Mouse (Mus musculus) kidney, embryonic 15.5 days (tissue): Measurements from ENCODE around the gene Odf3. TPM values are rescaled to one million over a fixed set of nuclear protein-coding genes. Genes with fewer than 3 reads are reported as not detected.
A peak's percentile ranks its signal among the peaks of the same experiment; 100 is the strongest.

Experiments
- ATAC-seq: fragments of 200-750 bp; cut with Nextera tagmentation; replicated peaks from 2 replicates; pipeline ENCODE4 v1.8.0; 2017; ENCODE audit warnings: moderate TSS enrichment; ENCODE audit not compliant: low FRiP score
- H3K27ac ChIP-seq: fragments of 300-500 bp; sonication (generic); 2 replicates; pipeline ENCODE4 v1.5.1; 2015; ENCODE audit warnings: mild to moderate bottlenecking, inconsistent platforms
- H3K27me3 ChIP-seq: fragments of 300-500 bp; sonication (generic); 2 replicates; pipeline ENCODE4 v1.6.1; 2015; ENCODE audit warnings: inconsistent platforms
- H3K36me3 ChIP-seq: fragments of 300-500 bp; sonication (generic); 2 replicates; pipeline ENCODE4 v1.6.1; 2015; ENCODE audit warnings: inconsistent platforms
- H3K4me1 ChIP-seq: fragments of 300-500 bp; sonication (generic); 2 replicates; pipeline ENCODE4 v1.6.1; 2015; ENCODE audit warnings: inconsistent platforms
- H3K4me2 ChIP-seq: fragments of 300-500 bp; sonication (generic); 2 replicates; pipeline ENCODE4 v1.6.1; 2015; ENCODE audit warnings: moderate library complexity, mild to moderate bottlenecking, inconsistent platforms
- H3K4me3 ChIP-seq: fragments of 300-500 bp; sonication (generic); replicated peaks from 2 replicates; pipeline ENCODE4 v1.5.1; 2015; ENCODE audit warnings: mild to moderate bottlenecking, inconsistent platforms
- H3K9ac ChIP-seq: fragments of 300-500 bp; sonication (generic); 2 replicates; pipeline ENCODE4 v1.6.1; 2015; ENCODE audit warnings: mild to moderate bottlenecking, inconsistent platforms
- H3K9me3 ChIP-seq: fragments of 300-500 bp; sonication (generic); replicated peaks from 2 replicates; pipeline ENCODE4 v1.6.1; 2016; ENCODE audit warnings: inconsistent platforms
- WGBS: fragments of 180-500 bp; shearing (Covaris S2); methylation state at CpG from one replicate; pipeline ENCODE4 v1.1.7; 2015; ENCODE audit warnings: mixed read lengths; 5-methylcytosine and 5-hydroxymethylcytosine counted together
- polyA plus RNA-seq: library from polyadenylated mRNA; unstranded; fragments of >200 nt; fragmentation: Nextera tagmentation; extraction: Ambion mirVana; gene quantifications from 2 replicates; pipeline ENCODE4 v1.2.1, GENCODE M21; 2015

The Odf3 gene
- polyA plus RNA-seq, 1 experiment from 2014 or later = not detected

DNA sequence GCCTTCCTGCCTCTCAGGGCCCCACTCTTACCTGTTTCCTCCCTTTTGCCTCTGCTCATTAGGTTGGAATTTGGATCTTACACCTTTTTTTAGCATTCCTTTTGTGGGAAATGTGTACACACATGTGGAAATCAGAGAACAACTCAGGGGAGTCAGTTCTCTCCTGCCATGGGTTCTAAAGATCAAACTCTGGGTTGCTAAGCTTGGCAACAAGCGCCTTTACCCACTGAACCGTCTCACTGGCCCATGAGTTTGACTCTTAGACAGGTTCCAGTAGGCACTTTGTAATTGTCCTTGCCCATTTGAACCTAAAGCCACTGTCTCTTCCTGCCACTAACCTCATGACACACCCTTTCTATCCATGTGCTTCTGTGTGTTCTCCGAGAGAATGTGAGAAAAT lies 47.0 kb downstream of the Odf3 start:
- WGBS = 89% methylated on average over 3 of the region's 3 CpGs
- no peaks in the 10 kb centered on the region for H3K4me1 ChIP-seq
- H3K27ac ChIP-seq = no peak overlapping the region
- no peak for ATAC-seq
- H3K27me3 ChIP-seq = no peaks in the 10 kb centered on the region
- H3K9me3 ChIP-seq = no peaks in the 10 kb centered on the region
- no peak overlapping the region for H3K4me2 ChIP-seq
- no peak overlapping the region for H3K9ac ChIP-seq
- H3K36me3 ChIP-seq = peaks cover 84% of the 10 kb centered on the region
- H3K4me3 ChIP-seq = no peak overlapping the region

DNA sequence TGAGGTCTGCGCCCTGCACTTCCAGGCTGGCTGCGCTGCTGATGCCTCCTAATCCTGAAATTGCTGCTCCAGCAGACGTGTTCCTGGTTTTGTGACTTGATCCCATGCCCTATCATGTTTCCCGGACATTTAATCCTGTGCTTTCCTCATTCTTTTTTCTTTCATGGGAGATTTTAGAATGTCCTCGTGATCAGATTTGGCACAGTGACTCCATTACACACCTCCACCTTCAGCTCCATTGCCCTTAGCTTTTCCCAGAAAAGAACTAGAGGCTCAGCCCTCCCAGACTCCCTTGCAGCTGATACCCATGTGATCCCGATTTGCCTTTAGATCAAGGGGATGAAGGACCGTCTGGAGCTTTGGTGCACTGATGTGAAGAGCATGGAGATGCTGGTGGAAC lies 50.3 kb downstream of the Odf3 start:
- Histone ChIP-seq H3K9ac (no peak overlapping the region), H3K4me1 (peaks cover 8% of the 10 kb centered on the region; the same call in 1 of the 2 replicates), H3K4me2 (no peak overlapping the region), H3K4me3 (no peak overlapping the region), H3K9me3 (no peaks in the 10 kb centered on the region), H3K36me3 (peaks cover 61% of the 10 kb centered on the region), H3K27ac (no peak overlapping the region), H3K27me3 (no peaks in the 10 kb centered on the region)
- ATAC-seq = no peak
- WGBS = 81% methylated on average over 7 of the region's 7 CpGs

DNA sequence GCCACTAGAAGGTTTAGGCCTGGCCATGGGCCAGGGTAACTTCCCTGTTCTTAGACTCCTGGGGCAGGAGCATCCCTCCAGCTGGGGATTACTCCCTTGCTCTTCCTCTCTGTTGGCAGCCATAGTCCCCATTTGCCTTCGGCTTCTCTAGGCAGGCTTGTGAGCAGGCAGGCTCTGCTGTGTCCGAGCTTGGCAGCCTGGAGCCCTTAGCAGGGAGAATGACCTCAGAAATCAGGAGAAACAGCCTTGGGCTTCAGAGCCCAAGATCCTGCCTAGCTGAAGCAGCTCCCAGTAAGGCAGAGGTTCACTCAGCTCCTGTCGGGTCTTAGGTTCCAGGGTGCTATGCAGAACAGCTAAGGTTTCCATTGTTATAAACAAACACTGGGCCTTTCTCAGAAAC lies 51.5 kb downstream of the Odf3 start:
- ATAC-seq = no peak
- peaks cover 51% of the 10 kb centered on the region for H3K36me3 ChIP-seq
- no peak overlapping the region for H3K4me3 ChIP-seq
- no peak overlapping the region for H3K9ac ChIP-seq
- 83% methylated on average over 3 of the region's 3 CpGs for WGBS
- no peak overlapping the region for H3K27ac ChIP-seq
- peaks cover 14% of the 10 kb centered on the region; the same call in 1 of the 2 replicates for H3K4me1 ChIP-seq
- no peaks in the 10 kb centered on the region for H3K9me3 ChIP-seq
- no peaks in the 10 kb centered on the region for H3K27me3 ChIP-seq
- H3K4me2 ChIP-seq = no peak overlapping the region

DNA sequence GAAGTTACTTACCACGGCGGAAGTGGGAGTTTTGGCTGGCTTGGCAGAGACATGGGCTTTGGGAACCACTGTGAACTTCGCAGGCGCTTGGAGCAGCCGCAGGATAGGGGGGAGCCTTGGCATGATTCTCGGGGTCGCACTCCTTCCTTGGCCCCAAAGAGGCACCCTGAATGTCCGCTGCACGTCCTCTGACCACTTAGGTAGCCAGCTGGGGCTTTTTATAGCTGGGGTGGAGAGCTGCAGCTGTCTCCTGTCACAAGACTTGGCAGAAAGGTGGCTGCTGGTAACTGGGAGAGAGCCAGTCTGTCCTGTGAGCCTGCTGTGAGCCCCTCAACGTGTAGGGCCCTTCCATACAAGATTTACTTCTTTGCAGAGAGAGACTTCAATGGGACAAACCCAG lies 52.6 kb downstream of the Odf3 start, which contains the start of gene Cox8b:
TSS of gene Cox8b (minus strand) at position 227 of the 400 bp plus-strand sequence.
- no peaks in the 10 kb centered on the region for H3K27me3 ChIP-seq
- 62% methylated on average over 10 of the region's 10 CpGs for WGBS
- no peak within 1 kb of the TSS for H3K9ac ChIP-seq
- H3K36me3 ChIP-seq = peaks cover 41% of the 10 kb centered on the region
- peaks cover 14% of the 10 kb centered on the region; the same call in 1 of the 2 replicates for H3K4me1 ChIP-seq
- no peaks in the 10 kb centered on the region for H3K9me3 ChIP-seq
- H3K4me3 ChIP-seq = no peak within 1 kb of the TSS
- H3K4me2 ChIP-seq = no peak within 1 kb of the TSS
- 0 out of 2 replicates have a peak within 1 kb of the TSS, but pooled peaks have one; percentile 11 for H3K27ac ChIP-seq
- no peak for ATAC-seq

Other genes starting within 250 kb of the Odf3 start
- gene Olfr46, start 246.5 kb upstream of the Odf3 start, polyA plus RNA-seq = not detected in 2 replicates
- not detected in 2 replicates for gene Olfr61, start 218.8 kb upstream of the Odf3 start, polyA plus RNA-seq
- not detected in 2 replicates for gene Olfr53, start 201.4 kb upstream of the Odf3 start, polyA plus RNA-seq
- gene Olfr539, start 187.9 kb upstream of the Odf3 start, polyA plus RNA-seq = not detected in 2 replicates
- gene Olfr45, start 165.9 kb upstream of the Odf3 start, polyA plus RNA-seq = not detected in 2 replicates
- gene Olfr541, start 150.5 kb upstream of the Odf3 start, polyA plus RNA-seq = not detected in 2 replicates
- 0.42 and 0.49 TPM in 2 replicates for gene Cyp2e1, start 84.1 kb upstream of the Odf3 start, polyA plus RNA-seq
- 0.10 and 0.22 TPM in 2 replicates for gene Syce1, start 60.0 kb upstream of the Odf3 start, polyA plus RNA-seq
- gene Zfp941, start 25.6 kb upstream of the Odf3 start, polyA plus RNA-seq = 1.7 and 1.8 TPM in 2 replicates
- 0.62 and 0.82 TPM in 2 replicates for gene Urah, start 12.8 kb upstream of the Odf3 start, polyA plus RNA-seq
- gene Scgb1c1, start 2.3 kb upstream of the Odf3 start, polyA plus RNA-seq = not detected in 2 replicates
- gene Gm45785, start 8.5 kb downstream of the Odf3 start, polyA plus RNA-seq = not detected in 2 replicates
- gene Ric8a, start 9.2 kb downstream of the Odf3 start, polyA plus RNA-seq = 54.8 and 59.7 TPM in 2 replicates
- gene Bet1l, start 9.8 kb downstream of the Odf3 start, polyA plus RNA-seq = 35.9 and 37.2 TPM in 2 replicates
- gene Psmd13, start 34.2 kb downstream of the Odf3 start, polyA plus RNA-seq = 241 and 246 TPM in 2 replicates
- gene Sirt3, start 34.5 kb downstream of the Odf3 start, polyA plus RNA-seq = 32.5 and 36.3 TPM in 2 replicates
- 3.9 and 4.8 TPM in 2 replicates for gene Cox8b, start 52.6 kb downstream of the Odf3 start, polyA plus RNA-seq
- 1.1 and 1.2 TPM in 2 replicates for gene Nlrp6, start 73.1 kb downstream of the Odf3 start, polyA plus RNA-seq
- 19.5 and 23.5 TPM in 2 replicates for gene Pgghg, start 93.6 kb downstream of the Odf3 start, polyA plus RNA-seq
- 4.3 and 21.7 TPM in 2 replicates for gene Ifitm5, start 102.5 kb downstream of the Odf3 start, polyA plus RNA-seq
- gene Gm45717, start 108.1 kb downstream of the Odf3 start, polyA plus RNA-seq = 0.39 TPM in 1 of 2 replicates, not detected in the other
- gene Ifitm2, start 108.2 kb downstream of the Odf3 start, polyA plus RNA-seq = 897 and 954 TPM in 2 replicates
- 55.2 and 59.7 TPM in 2 replicates for gene Ifitm1, start 119.4 kb downstream of the Odf3 start, polyA plus RNA-seq
- gene Ifitm3, start 163.0 kb downstream of the Odf3 start, polyA plus RNA-seq = 187 and 205 TPM in 2 replicates
- gene Ifitm6, start 170.1 kb downstream of the Odf3 start, polyA plus RNA-seq = 1.3 and 2.2 TPM in 2 replicates
- not detected in 2 replicates for gene Gm17387, start 181.3 kb downstream of the Odf3 start, polyA plus RNA-seq
- 12.4 and 15.4 TPM in 2 replicates for gene B4galnt4, start 213.3 kb downstream of the Odf3 start, polyA plus RNA-seq
- gene Pkp3, start 230.4 kb downstream of the Odf3 start, polyA plus RNA-seq = 7.8 and 7.9 TPM in 2 replicates